Mouse (Mus musculus) embryonic facial prominence, embryonic 12.5 days (tissue): ENCODE measurements around the gene Mtmr11. TPM values are rescaled to one million over a fixed set of nuclear protein-coding genes. Genes with fewer than 3 reads are reported as not detected.

Source experiments
- ATAC-seq: fragments of 200-750 bp; cut with Nextera tagmentation; 2 replicates; pipeline ENCODE4 v1.8.0; 2017; ENCODE audit not compliant: insufficient number of reproducible peaks, insufficient read depth, low FRiP score, low TSS enrichment
- H3K27ac ChIP-seq: fragments of 300-500 bp; sonication (generic); 2 replicates; pipeline ENCODE4 v1.5.1; 2016; ENCODE audit warnings: mild to moderate bottlenecking
- H3K27me3 ChIP-seq: fragments of 300-500 bp; sonication (generic); 2 replicates; pipeline ENCODE4 v1.6.1; 2016; ENCODE audit warnings: mild to moderate bottlenecking, moderate library complexity
- H3K36me3 ChIP-seq: fragments of 300-500 bp; sonication (generic); 2 replicates; pipeline ENCODE4 v1.6.1; 2016; ENCODE audit warnings: mild to moderate bottlenecking
- H3K4me1 ChIP-seq: fragments of 300-500 bp; sonication (generic); 2 replicates; pipeline ENCODE4 v1.6.1; 2016
- H3K4me2 ChIP-seq: fragments of 300-500 bp; sonication (generic); replicated peaks from 2 replicates; pipeline ENCODE4 v1.6.1; 2016; ENCODE audit warnings: mild to moderate bottlenecking, moderate library complexity
- H3K4me3 ChIP-seq: fragments of 300-500 bp; sonication (generic); 2 replicates; pipeline ENCODE4 v1.5.1; 2016; ENCODE audit warnings: mild to moderate bottlenecking
- H3K9ac ChIP-seq: fragments of 300-500 bp; sonication (generic); 2 replicates; pipeline ENCODE4 v1.6.1; 2016; ENCODE audit warnings: mild to moderate bottlenecking, moderate library complexity
- H3K9me3 ChIP-seq: fragments of 300-500 bp; sonication (generic); 2 replicates; pipeline ENCODE4 v1.6.1; 2016; ENCODE audit warnings: mild to moderate bottlenecking, moderate library complexity
- WGBS: fragments of 180-500 bp; shearing (Covaris S2); methylation state at CpG from one replicate; pipeline ENCODE4 v1.1.7; 2016; 5-methylcytosine and 5-hydroxymethylcytosine counted together
- polyA plus RNA-seq: library from polyadenylated mRNA; unstranded; fragments of >200 nt; fragmentation: Nextera tagmentation; extraction: Ambion mirVana; gene quantifications from 2 replicates; pipeline ENCODE4 v1.2.1, GENCODE M21; 2016

Mtmr11 gene
- 37.1 and 39.5 TPM in 2 replicates for polyA plus RNA-seq

- Histone ChIP-seq H3K4me2 (peak within 1 kb of the TSS; percentile 88), H3K27me3 (no peaks in the 10 kb centered on the region), H3K4me1 (peaks cover 19% of the 10 kb centered on the region), H3K9ac (peak within 1 kb of the TSS; percentile 49), H3K9me3 (no peaks in the 10 kb centered on the region), H3K36me3 (0 out of 2 replicates have a peak, but pooled peaks cover 3% of the 10 kb centered on the region), H3K27ac (peak within 1 kb of the TSS; percentile 86), H3K4me3 (peak within 1 kb of the TSS; percentile 49)
- ATAC-seq: peak; percentile 38; the same call in 1 of the 2 replicates
- WGBS: 6% methylated on average over 15 of the region's 16 CpGs
These were observed at the start of gene Mtmr11 for GRCm38 (mm10) chr3:96161869-96162840. Gene Mtmr11, plus strand, starts transcription at chr3:96162004.

GRCm38 (mm10) chr3:96113251-96113650 is 48.6 kb upstream of the Mtmr11 start:
- Histone ChIP-seq H3K27me3 (no peaks in the 10 kb centered on the region), H3K4me1 (no peaks in the 10 kb centered on the region), H3K27ac (no peak overlapping the region), H3K9ac (no peak overlapping the region), H3K36me3 (no peaks in the 10 kb centered on the region), H3K4me3 (no peak overlapping the region), H3K9me3 (no peaks in the 10 kb centered on the region), H3K4me2 (no peak overlapping the region)
- WGBS: 57% methylated on average over 3 of the region's 3 CpGs
- no peak for ATAC-seq

- no peak overlapping the region for H3K9ac ChIP-seq
- 74% methylated on average over 2 of the region's 2 CpGs for WGBS
- no peak overlapping the region for H3K4me3 ChIP-seq
- H3K27ac ChIP-seq: no peak overlapping the region
- H3K4me2 ChIP-seq: no peak overlapping the region
- no peak for ATAC-seq
- H3K27me3 ChIP-seq: no peaks in the 10 kb centered on the region
- no peaks in the 10 kb centered on the region for H3K4me1 ChIP-seq
- H3K36me3 ChIP-seq: no peaks in the 10 kb centered on the region
- no peaks in the 10 kb centered on the region for H3K9me3 ChIP-seq
These were observed 43.7 kb upstream of the Mtmr11 start for GRCm38 (mm10) chr3:96118142-96118541.

GRCm38 (mm10) chr3:96118702-96119101 is 43.1 kb upstream of the Mtmr11 start:
- H3K27me3 ChIP-seq: no peaks in the 10 kb centered on the region
- H3K4me3 ChIP-seq: no peak overlapping the region
- WGBS: 97% methylated on average over 2 of the region's 2 CpGs
- no peak overlapping the region for H3K4me2 ChIP-seq
- no peak overlapping the region for H3K27ac ChIP-seq
- H3K9ac ChIP-seq: no peak overlapping the region
- ATAC-seq: no peak
- H3K4me1 ChIP-seq: no peaks in the 10 kb centered on the region
- H3K36me3 ChIP-seq: no peaks in the 10 kb centered on the region
- no peaks in the 10 kb centered on the region for H3K9me3 ChIP-seq

- H3K27ac ChIP-seq: no peak overlapping the region
- H3K4me2 ChIP-seq: no peak overlapping the region
- no peaks in the 10 kb centered on the region for H3K27me3 ChIP-seq
- ATAC-seq: no peak
- H3K9me3 ChIP-seq: no peaks in the 10 kb centered on the region
- no peak overlapping the region for H3K9ac ChIP-seq
- no peak overlapping the region for H3K4me3 ChIP-seq
- no peaks in the 10 kb centered on the region for H3K36me3 ChIP-seq
- 91% methylated on average over 5 of the region's 5 CpGs for WGBS
- no peaks in the 10 kb centered on the region for H3K4me1 ChIP-seq
These were observed 37.6 kb upstream of the Mtmr11 start for GRCm38 (mm10) chr3:96124235-96124634.

- Histone ChIP-seq H3K4me1 (0 out of 2 replicates have a peak, but pooled peaks cover 1% of the 10 kb centered on the region), H3K9ac (no peak overlapping the region), H3K27ac (no peak overlapping the region), H3K36me3 (no peaks in the 10 kb centered on the region), H3K9me3 (no peaks in the 10 kb centered on the region), H3K27me3 (no peaks in the 10 kb centered on the region), H3K4me3 (no peak overlapping the region), H3K4me2 (no peak overlapping the region)
- no peak for ATAC-seq
These were observed 33.7 kb upstream of the Mtmr11 start for GRCm38 (mm10) chr3:96128128-96128527.

- H3K4me3 ChIP-seq: no peak overlapping the region
- 0 out of 2 replicates have a peak, but pooled peaks cover 10% of the 10 kb centered on the region for H3K36me3 ChIP-seq
- H3K27me3 ChIP-seq: no peaks in the 10 kb centered on the region
- H3K9ac ChIP-seq: no peak overlapping the region
- no peak overlapping the region for H3K4me2 ChIP-seq
- 78% methylated on average over 3 of the region's 3 CpGs for WGBS
- ATAC-seq: no peak
- no peak overlapping the region for H3K27ac ChIP-seq
- no peaks in the 10 kb centered on the region for H3K9me3 ChIP-seq
- peaks cover 7% of the 10 kb centered on the region; the same call in 1 of the 2 replicates for H3K4me1 ChIP-seq
These were observed 29.3 kb upstream of the Mtmr11 start for GRCm38 (mm10) chr3:96132478-96132877.

- no peak for ATAC-seq
- H3K4me3 ChIP-seq: no peak overlapping the region
- 0 out of 2 replicates have a peak, but pooled peaks cover 11% of the 10 kb centered on the region for H3K36me3 ChIP-seq
- WGBS: 42% methylated on average over 11 of the region's 11 CpGs
- no peak overlapping the region for H3K4me2 ChIP-seq
- H3K4me1 ChIP-seq: peaks cover 7% of the 10 kb centered on the region; the same call in 1 of the 2 replicates
- 0 out of 2 replicates have a peak overlapping the region, but pooled peaks have one; percentile 30 for H3K27ac ChIP-seq
- H3K9ac ChIP-seq: no peak overlapping the region
- no peaks in the 10 kb centered on the region for H3K9me3 ChIP-seq
- no peaks in the 10 kb centered on the region for H3K27me3 ChIP-seq
These were observed 28.4 kb upstream of the Mtmr11 start for GRCm38 (mm10) chr3:96133327-96133905.

GRCm38 (mm10) chr3:96135011-96135410 is 26.8 kb upstream of the Mtmr11 start:
- Histone ChIP-seq H3K36me3 (0 out of 2 replicates have a peak, but pooled peaks cover 11% of the 10 kb centered on the region), H3K27ac (no peak overlapping the region), H3K4me3 (no peak overlapping the region), H3K4me1 (peaks cover 7% of the 10 kb centered on the region; the same call in 1 of the 2 replicates), H3K27me3 (no peaks in the 10 kb centered on the region), H3K9ac (no peak overlapping the region), H3K4me2 (no peak overlapping the region), H3K9me3 (no peaks in the 10 kb centered on the region)
- 76% methylated on average over 3 of the region's 3 CpGs for WGBS
- ATAC-seq: no peak

GRCm38 (mm10) chr3:96147950-96148349 is 13.9 kb upstream of the Mtmr11 start:
- Histone ChIP-seq H3K4me2 (no peak overlapping the region), H3K9ac (no peak overlapping the region), H3K4me3 (no peak overlapping the region), H3K4me1 (no peaks in the 10 kb centered on the region), H3K36me3 (peaks cover 39% of the 10 kb centered on the region), H3K27me3 (no peaks in the 10 kb centered on the region), H3K27ac (no peak overlapping the region), H3K9me3 (no peaks in the 10 kb centered on the region)
- ATAC-seq: no peak
- WGBS: 20% methylated on average over 5 of the region's 5 CpGs

- no peak overlapping the region for H3K27ac ChIP-seq
- H3K4me1 ChIP-seq: no peaks in the 10 kb centered on the region
- no peak overlapping the region for H3K9ac ChIP-seq
- H3K27me3 ChIP-seq: no peaks in the 10 kb centered on the region
- no peak for ATAC-seq
- peaks cover 57% of the 10 kb centered on the region for H3K36me3 ChIP-seq
- H3K4me2 ChIP-seq: no peak overlapping the region
- no peaks in the 10 kb centered on the region for H3K9me3 ChIP-seq
- WGBS: 88% methylated on average over 7 of the region's 7 CpGs
- H3K4me3 ChIP-seq: no peak overlapping the region
These were observed 10.0 kb upstream of the Mtmr11 start for GRCm38 (mm10) chr3:96151836-96152235.

- Histone ChIP-seq H3K4me1 (no peaks in the 10 kb centered on the region), H3K27me3 (no peaks in the 10 kb centered on the region), H3K9me3 (no peaks in the 10 kb centered on the region), H3K36me3 (peaks cover 57% of the 10 kb centered on the region), H3K9ac (no peak overlapping the region), H3K27ac (no peak overlapping the region), H3K4me2 (no peak overlapping the region), H3K4me3 (no peak overlapping the region)
- 95% methylated on average over 5 of the region's 5 CpGs for WGBS
- no peak for ATAC-seq
These were observed 9.2 kb upstream of the Mtmr11 start for GRCm38 (mm10) chr3:96152611-96153010.
